Mouse (Mus musculus): ENCODE results near the gene Pard6b. TPM values are rescaled to one million over a fixed set of nuclear protein-coding genes. Genes with fewer than 3 reads are reported as not detected.
A peak's percentile ranks its signal among the peaks of the same experiment; 100 is the strongest.

The Pard6b gene
- polyA plus RNA-seq, 1 experiment: 55.0 TPM

DNA sequence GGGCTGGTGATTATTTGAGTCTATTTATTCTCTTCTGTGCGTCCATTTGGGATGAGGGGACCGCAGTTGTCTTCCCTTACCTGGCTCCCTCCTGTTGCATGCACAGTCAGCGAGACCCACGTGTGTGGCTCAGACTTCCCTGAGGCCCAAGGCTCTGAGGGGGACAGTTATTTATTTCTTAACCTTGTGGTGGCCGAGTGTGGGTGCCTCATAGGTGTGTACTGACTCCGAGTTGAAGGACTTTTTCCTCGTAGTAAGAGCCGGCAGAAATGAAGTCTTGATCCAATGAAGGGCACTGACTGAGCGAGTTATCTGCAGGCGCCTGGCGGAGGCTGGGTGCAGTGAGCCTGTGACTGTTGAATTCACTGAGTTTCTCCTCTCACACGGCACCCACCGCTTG, 19.2 kb downstream of the Pard6b start:
- TF ChIP-seq POLR2A (IDR thresholded peaks at IDR 0.05; ENCODE audit: insufficient read depth, low read length): no peak
- no peak for TF ChIP-seq CTCF (IDR thresholded peaks at IDR 0.05; ENCODE audit: low read depth, low read length)
- TF ChIP-seq EP300 (IDR thresholded peaks at IDR 0.05; ENCODE audit: insufficient read depth, low read depth, low read length): no peak
- Histone ChIP-seq H3K27me3 (ENCODE audit: control insufficient read depth, insufficient read depth, low read length, poor library complexity, severe bottlenecking) (no peaks in the 10 kb centered on the region), H3K4me3 (ENCODE audit: low read depth, low read length) (no peak overlapping the region), H3K36me3 (ENCODE audit: control insufficient read depth, insufficient read depth, low read length, poor library complexity, severe bottlenecking) (peaks cover 13% of the 10 kb centered on the region), H3K9me3 (replicated peaks; ENCODE audit: control insufficient read depth, insufficient read depth, low read length, poor library complexity, severe bottlenecking) (no peaks in the 10 kb centered on the region), H3K27ac (ENCODE audit: insufficient read depth, low read length) (no peak overlapping the region), H3K4me1 (ENCODE audit: control insufficient read depth, insufficient read depth, low read length) (no peaks in the 10 kb centered on the region), H3K9ac (ENCODE audit: low read depth, poor library complexity, severe bottlenecking) (no peak overlapping the region)

GRCm38 (mm10) chr2:168101805-168102204, 21.0 kb downstream of the Pard6b start:
- no peaks in the 10 kb centered on the region for H3K4me1 ChIP-seq (ENCODE audit: control insufficient read depth, insufficient read depth, low read length)
- no peak overlapping the region for H3K4me3 ChIP-seq (ENCODE audit: low read depth, low read length)
- H3K36me3 ChIP-seq (ENCODE audit: control insufficient read depth, insufficient read depth, low read length, poor library complexity, severe bottlenecking): peaks cover 13% of the 10 kb centered on the region
- H3K9me3 ChIP-seq (replicated peaks; ENCODE audit: control insufficient read depth, insufficient read depth, low read length, poor library complexity, severe bottlenecking): no peaks in the 10 kb centered on the region
- no peaks in the 10 kb centered on the region for H3K27me3 ChIP-seq (ENCODE audit: control insufficient read depth, insufficient read depth, low read length, poor library complexity, severe bottlenecking)
- no peak overlapping the region for H3K9ac ChIP-seq (ENCODE audit: low read depth, poor library complexity, severe bottlenecking)
- TF ChIP-seq POLR2A (IDR thresholded peaks at IDR 0.05; ENCODE audit: insufficient read depth, low read length) (no peak), EP300 (IDR thresholded peaks at IDR 0.05; ENCODE audit: insufficient read depth, low read depth, low read length) (no peak), CTCF (IDR thresholded peaks at IDR 0.05; ENCODE audit: low read depth, low read length) (no peak)
- H3K27ac ChIP-seq (ENCODE audit: insufficient read depth, low read length): no peak overlapping the region

GRCm38 (mm10) chr2:168103341-168103740, 22.5 kb downstream of the Pard6b start:
- H3K4me1 ChIP-seq (ENCODE audit: control insufficient read depth, insufficient read depth, low read length): no peaks in the 10 kb centered on the region
- TF ChIP-seq CTCF (IDR thresholded peaks at IDR 0.05; ENCODE audit: low read depth, low read length) (no peak), POLR2A (IDR thresholded peaks at IDR 0.05; ENCODE audit: insufficient read depth, low read length) (no peak), EP300 (IDR thresholded peaks at IDR 0.05; ENCODE audit: insufficient read depth, low read depth, low read length) (no peak)

GRCm38 (mm10) chr2:168104375-168105144, 23.8 kb downstream of the Pard6b start:
- H3K4me3 ChIP-seq (ENCODE audit: low read depth, low read length): peak overlapping the region; percentile 67
- no peak for TF ChIP-seq EP300 (IDR thresholded peaks at IDR 0.05; ENCODE audit: insufficient read depth, low read depth, low read length)
- no peak for TF ChIP-seq POLR2A (IDR thresholded peaks at IDR 0.05; ENCODE audit: insufficient read depth, low read length)
- no peak for TF ChIP-seq CTCF (IDR thresholded peaks at IDR 0.05; ENCODE audit: low read depth, low read length)
- H3K36me3 ChIP-seq (ENCODE audit: control insufficient read depth, insufficient read depth, low read length, poor library complexity, severe bottlenecking): peaks cover 5% of the 10 kb centered on the region
- no peaks in the 10 kb centered on the region for H3K4me1 ChIP-seq (ENCODE audit: control insufficient read depth, insufficient read depth, low read length)
- H3K9ac ChIP-seq (ENCODE audit: low read depth, poor library complexity, severe bottlenecking): no peak overlapping the region
- no peaks in the 10 kb centered on the region for H3K27me3 ChIP-seq (ENCODE audit: control insufficient read depth, insufficient read depth, low read length, poor library complexity, severe bottlenecking)
- no peaks in the 10 kb centered on the region for H3K9me3 ChIP-seq (replicated peaks; ENCODE audit: control insufficient read depth, insufficient read depth, low read length, poor library complexity, severe bottlenecking)
- no peak overlapping the region for H3K27ac ChIP-seq (ENCODE audit: insufficient read depth, low read length)

More at GRCm38 (mm10) chr2:168103341-168103740, 22.5 kb downstream of the Pard6b start:
- H3K4me3 ChIP-seq (ENCODE audit: low read depth, low read length): no peak overlapping the region
- no peaks in the 10 kb centered on the region for H3K27me3 ChIP-seq (ENCODE audit: control insufficient read depth, insufficient read depth, low read length, poor library complexity, severe bottlenecking)
- no peaks in the 10 kb centered on the region for H3K9me3 ChIP-seq (replicated peaks; ENCODE audit: control insufficient read depth, insufficient read depth, low read length, poor library complexity, severe bottlenecking)
- H3K27ac ChIP-seq (ENCODE audit: insufficient read depth, low read length): no peak overlapping the region
- no peak overlapping the region for H3K9ac ChIP-seq (ENCODE audit: low read depth, poor library complexity, severe bottlenecking)
- H3K36me3 ChIP-seq (ENCODE audit: control insufficient read depth, insufficient read depth, low read length, poor library complexity, severe bottlenecking): peaks cover 13% of the 10 kb centered on the region

- Histone ChIP-seq H3K4me3 (ENCODE audit: low read depth, low read length) (no peak overlapping the region), H3K9me3 (replicated peaks; ENCODE audit: control insufficient read depth, insufficient read depth, low read length, poor library complexity, severe bottlenecking) (no peaks in the 10 kb centered on the region), H3K27me3 (ENCODE audit: control insufficient read depth, insufficient read depth, low read length, poor library complexity, severe bottlenecking) (no peaks in the 10 kb centered on the region), H3K4me1 (ENCODE audit: control insufficient read depth, insufficient read depth, low read length) (no peaks in the 10 kb centered on the region), H3K9ac (ENCODE audit: low read depth, poor library complexity, severe bottlenecking) (no peak overlapping the region), H3K36me3 (ENCODE audit: control insufficient read depth, insufficient read depth, low read length, poor library complexity, severe bottlenecking) (peaks cover 3% of the 10 kb centered on the region; the same call in 1 of the 2 replicates), H3K27ac (ENCODE audit: insufficient read depth, low read length) (no peak overlapping the region)
- no peak for TF ChIP-seq EP300 (IDR thresholded peaks at IDR 0.05; ENCODE audit: insufficient read depth, low read depth, low read length)
- no peak for TF ChIP-seq POLR2A (IDR thresholded peaks at IDR 0.05; ENCODE audit: insufficient read depth, low read length)
- no peak for TF ChIP-seq CTCF (IDR thresholded peaks at IDR 0.05; ENCODE audit: low read depth, low read length)
Observed at GRCm38 (mm10) chr2:168105271-168105670, 24.5 kb downstream of the Pard6b start.

GRCm38 (mm10) chr2:168106701-168107178, 25.9 kb downstream of the Pard6b start:
- no peak overlapping the region for H3K27ac ChIP-seq (ENCODE audit: insufficient read depth, low read length)
- H3K9me3 ChIP-seq (replicated peaks; ENCODE audit: control insufficient read depth, insufficient read depth, low read length, poor library complexity, severe bottlenecking): no peaks in the 10 kb centered on the region
- peak overlapping the region; percentile 34 for H3K4me3 ChIP-seq (ENCODE audit: low read depth, low read length)
- H3K27me3 ChIP-seq (ENCODE audit: control insufficient read depth, insufficient read depth, low read length, poor library complexity, severe bottlenecking): no peaks in the 10 kb centered on the region
- no peaks in the 10 kb centered on the region for H3K36me3 ChIP-seq (ENCODE audit: control insufficient read depth, insufficient read depth, low read length, poor library complexity, severe bottlenecking)
- no peak for TF ChIP-seq CTCF (IDR thresholded peaks at IDR 0.05; ENCODE audit: low read depth, low read length)
- no peak for TF ChIP-seq EP300 (IDR thresholded peaks at IDR 0.05; ENCODE audit: insufficient read depth, low read depth, low read length)
- no peak for TF ChIP-seq POLR2A (IDR thresholded peaks at IDR 0.05; ENCODE audit: insufficient read depth, low read length)
- no peaks in the 10 kb centered on the region for H3K4me1 ChIP-seq (ENCODE audit: control insufficient read depth, insufficient read depth, low read length)
- peak overlapping the region; percentile 54 for H3K9ac ChIP-seq (ENCODE audit: low read depth, poor library complexity, severe bottlenecking)
